Mouse (Mus musculus): ENCODE measurements around the gene Afm.

DNA sequence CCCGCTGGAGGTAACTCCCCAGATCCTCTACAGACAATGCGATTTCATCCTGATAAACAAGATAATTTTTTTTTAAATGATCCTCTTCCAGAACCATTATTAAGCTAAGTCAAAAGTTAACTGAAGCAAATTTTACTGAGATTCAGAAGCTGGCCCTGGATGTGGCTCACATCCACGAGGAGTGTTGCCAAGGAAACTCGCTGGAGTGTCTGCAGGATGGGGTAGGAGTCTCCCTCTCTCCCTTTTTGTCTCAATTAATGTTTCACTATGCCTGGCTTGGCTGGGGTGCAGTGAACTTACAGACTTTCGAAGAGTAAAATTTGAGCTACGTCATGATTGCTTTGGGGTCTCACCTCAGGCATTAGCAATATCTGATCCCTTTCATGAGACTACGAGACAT, 19.2 kb upstream of the Afm start:
- TF ChIP-seq CTCF (conservative IDR thresholded peaks at IDR 0.05; ENCODE audit: insufficient read depth, insufficient read length, low read depth, low read length) (no peak), POLR2A (IDR thresholded peaks at IDR 0.05; ENCODE audit: low read depth, low read length) (no peak)

Data from kidney, adult 2 months (tissue).